Mouse (Mus musculus): ENCODE measurements around the gene Kbtbd7.
"Not testable (repeated sequence)": the region's sequence is repeated elsewhere in the genome, so short reads cannot be mapped to it uniquely, and the experiment has no call there.

The Kbtbd7 gene

DNA sequence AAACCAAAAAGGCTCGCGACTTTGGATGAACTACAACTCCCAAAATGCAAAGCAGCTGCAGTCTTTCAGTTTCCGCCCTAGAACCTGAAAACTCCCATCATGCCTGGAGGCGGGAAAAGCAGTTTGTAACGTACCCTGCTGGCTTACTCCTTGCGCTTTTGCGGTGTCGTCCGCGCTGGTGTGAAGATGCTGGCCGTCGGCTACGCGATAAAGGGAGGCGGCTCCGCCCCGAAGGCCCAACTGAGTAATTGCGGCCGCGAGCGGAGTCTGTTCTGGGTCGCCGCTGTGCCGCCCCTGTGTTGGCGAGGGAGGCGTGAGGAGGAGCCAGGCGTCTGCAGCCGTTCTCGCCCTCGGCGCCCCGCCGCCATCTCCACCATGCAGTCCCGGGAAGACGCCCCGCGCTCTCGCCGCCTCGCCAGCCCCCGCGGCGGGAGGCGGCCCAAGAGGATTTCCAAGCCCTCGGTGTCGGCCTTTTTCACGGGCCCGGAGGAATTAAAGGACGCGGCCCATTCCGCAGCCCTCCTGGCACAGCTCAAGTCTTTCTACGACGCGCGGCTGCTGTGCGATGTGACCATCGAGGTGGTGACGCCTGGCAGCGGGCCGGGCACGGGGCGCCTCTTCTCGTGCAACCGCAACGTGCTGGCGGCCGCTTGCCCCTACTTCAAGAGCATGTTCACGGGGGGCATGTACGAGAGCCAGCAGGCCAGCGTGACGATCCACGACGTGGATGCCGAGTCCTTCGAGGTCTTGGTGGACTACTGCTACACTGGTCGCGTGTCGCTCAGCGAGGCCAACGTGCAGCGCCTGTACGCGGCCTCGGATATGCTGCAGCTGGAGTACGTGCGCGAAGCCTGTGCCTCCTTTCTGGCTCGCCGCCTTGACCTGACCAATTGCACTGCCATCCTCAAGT is 25.6 kb downstream of the Kbtbd7 start, which contains the start of gene Kbtbd6:
TSS of gene Kbtbd6 (plus strand) at position 155 of the 910 bp plus-strand sequence.
- peak; percentile 84 to 89 for DNase-seq (ENCODE audit: low spot score in 2 of 2)

- not testable (repeated sequence) for DNase-seq (ENCODE audit: low spot score in 2 of 2)
These were observed 26.3 kb downstream of the Kbtbd7 start for GRCm38 (mm10) chr14:79452591-79452934.

GRCm38 (mm10) chr14:79460401-79460800 is 34.1 kb downstream of the Kbtbd7 start:
- no peak for DNase-seq (ENCODE audit: low spot score in 2 of 2)

DNA sequence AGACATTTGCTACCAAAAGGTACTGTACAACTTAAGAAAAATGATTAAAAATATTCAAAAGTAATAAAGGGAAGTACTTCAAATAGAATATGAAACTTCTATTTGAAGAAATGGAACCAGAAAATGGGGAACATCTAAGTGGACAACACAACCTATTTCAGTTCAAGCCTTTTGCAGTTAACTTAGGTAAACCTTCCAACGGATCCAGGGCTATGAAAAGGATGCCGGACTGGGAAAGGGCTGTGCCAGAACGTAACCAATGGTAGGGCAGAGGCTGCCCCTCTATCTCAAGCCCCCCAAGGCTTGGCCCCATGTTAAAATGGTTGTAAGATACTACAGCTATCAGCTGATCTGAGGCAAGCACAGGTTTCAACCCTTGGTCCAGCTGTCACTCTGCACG is 34.7 kb downstream of the Kbtbd7 start:
- DNase-seq (ENCODE audit: low spot score in 2 of 2), result no peak

DNA sequence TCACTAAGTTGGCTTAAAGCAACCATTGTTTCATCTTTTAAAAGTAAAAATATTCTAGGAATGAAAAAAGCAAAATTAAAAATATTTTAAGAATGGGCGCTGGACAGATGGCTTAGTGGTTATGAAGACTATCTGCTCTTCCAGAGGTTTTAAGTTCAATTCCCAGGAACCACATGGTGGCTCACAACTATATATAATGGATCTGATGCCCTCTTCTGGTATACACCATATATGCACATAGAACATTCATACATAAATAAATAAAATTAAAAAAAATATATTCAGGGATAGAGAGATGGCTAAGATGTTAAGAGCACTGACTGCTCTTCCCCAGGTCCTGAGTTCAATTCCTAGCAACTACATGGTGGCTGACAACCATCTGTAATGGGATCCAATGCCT is 39.3 kb downstream of the Kbtbd7 start:
- DNase-seq (ENCODE audit: low spot score in 2 of 2), result no peak

GRCm38 (mm10) chr14:79467621-79468020 is 41.3 kb downstream of the Kbtbd7 start:
- peak in 1 of 2 experiments; percentile 73 for DNase-seq (ENCODE audit: low spot score in 2 of 2)

GRCm38 (mm10) chr14:79473384-79473783 is 47.1 kb downstream of the Kbtbd7 start:
- DNase-seq (ENCODE audit: low spot score in 2 of 2), result no peak
